Comparison of ENCODE assay signal across 33 mouse cellular contexts in genomic region chr12:45656574-45656973, GRCm38 (mm10).
"Had no signal": no experiment of that assay in that cellular context is flagged by ENCODE, and none has a peak within 500 bp of the region (broad histone marks: within the 10 kb centered on the region; RNA-seq: fewer than 3 reads in every experiment).

No protein-coding gene starts in this region.

- H3K4me3 ChIP-seq: heart, adult 2 months; heart, embryonic 10.5 days; heart, embryonic 12.5 days; heart, embryonic 13.5 days; heart, embryonic 15.5 days; hindbrain, embryonic 10.5 days; hindbrain, embryonic 12.5 days; hindbrain, embryonic 13.5 days; hindbrain, embryonic 15.5 days; intestine, embryonic 15.5 days; kidney, embryonic 15.5 days; layer of hippocampus, adult 2 months; left cerebral cortex, adult 2 months had no signal

- H3K9ac ChIP-seq: heart, embryonic 12.5 days; heart, embryonic 13.5 days; heart, embryonic 15.5 days; hindbrain, embryonic 12.5 days; hindbrain, embryonic 13.5 days; hindbrain, embryonic 14.5 days; hindbrain, embryonic 15.5 days; intestine, embryonic 15.5 days; kidney, embryonic 15.5 days had no signal

- H3K27ac ChIP-seq: heart, adult 2 months; heart, embryonic 10.5 days; heart, embryonic 13.5 days; heart, embryonic 15.5 days; hindbrain, embryonic 10.5 days; hindbrain, embryonic 12.5 days; hindbrain, embryonic 13.5 days; hindbrain, embryonic 14.5 days; hindbrain, embryonic 15.5 days; hindbrain, postnatal 0 days; intestine, embryonic 15.5 days; kidney, embryonic 15.5 days; layer of hippocampus, adult 2 months; left cerebral cortex, adult 2 months had no signal

- H3K9me3 ChIP-seq: heart, embryonic 10.5 days; heart, embryonic 12.5 days; heart, embryonic 13.5 days; heart, embryonic 15.5 days; hindbrain, embryonic 10.5 days; hindbrain, embryonic 12.5 days; hindbrain, embryonic 13.5 days; hindbrain, embryonic 15.5 days; intestine, embryonic 15.5 days; kidney, embryonic 15.5 days had no signal

- DNase-seq: heart, adult 2 months; heart, postnatal 10 days; heart, postnatal 14 days; heart, postnatal 36 days; heart, postnatal 4 days; kidney, adult 18-20 months; kidney, adult 8-10 months; kidney, adult 9 months; kidney, postnatal 10 days; kidney, postnatal 14 days; kidney, postnatal 25 days; kidney, postnatal 36 days; layer of hippocampus, adult 9-11 months; layer of hippocampus, postnatal 36 days had no signal

- H3K27me3 ChIP-seq: heart, embryonic 12.5 days; heart, embryonic 13.5 days; heart, embryonic 15.5 days; hindbrain, embryonic 12.5 days; hindbrain, embryonic 13.5 days; hindbrain, embryonic 15.5 days; intestine, embryonic 15.5 days; kidney, embryonic 15.5 days had no signal

- H3K36me3 ChIP-seq: heart, embryonic 10.5 days; heart, embryonic 12.5 days; heart, embryonic 13.5 days; heart, embryonic 15.5 days; hindbrain, embryonic 10.5 days; hindbrain, embryonic 12.5 days; hindbrain, embryonic 13.5 days; hindbrain, embryonic 15.5 days; intestine, embryonic 15.5 days; kidney, embryonic 15.5 days had no signal

- H3K4me1 ChIP-seq: heart, embryonic 10.5 days; heart, embryonic 12.5 days; heart, embryonic 13.5 days; heart, embryonic 15.5 days; hindbrain, embryonic 10.5 days; hindbrain, embryonic 12.5 days; hindbrain, embryonic 13.5 days; hindbrain, embryonic 15.5 days; intestine, embryonic 15.5 days; kidney, embryonic 15.5 days had no signal

- ATAC-seq: hindbrain, embryonic 16.5 days; hindbrain, postnatal 0 days; inflammation-experienced regulatory T-cells, adult 6 months; intestine, embryonic 15.5 days; intestine, embryonic 16.5 days; intestine, postnatal 0 days had no signal

- H3K4me2 ChIP-seq: heart, embryonic 11.5 days; heart, embryonic 12.5 days; heart, embryonic 13.5 days; heart, embryonic 15.5 days; hindbrain, embryonic 12.5 days; hindbrain, embryonic 13.5 days; hindbrain, embryonic 14.5 days; hindbrain, embryonic 15.5 days; intestine, embryonic 15.5 days; kidney, embryonic 15.5 days had no signal
